Mouse (Mus musculus): ENCODE measurements around the gene Cdk19. TPM values are rescaled to one million over a fixed set of nuclear protein-coding genes. Genes with fewer than 3 reads are reported as not detected.
A peak's percentile ranks its signal among the peaks of the same experiment; 100 is the strongest.

Gene Cdk19
- total RNA-seq, 2 experiments from 2014 or later = 30.3 to 31.5 TPM

GRCm38 (mm10) chr10:40348566-40349536 lies 9.5 kb downstream of the Cdk19 start:
- DNase-seq (ENCODE audit: extremely low spot score in 1 of 2, low spot score in 1 of 2) = peak; percentile 78 to 86

- peak in 1 of 2 experiments; percentile 40 for DNase-seq (ENCODE audit: extremely low spot score in 1 of 2, low spot score in 1 of 2)
These were observed 10.3 kb downstream of the Cdk19 start for GRCm38 (mm10) chr10:40349631-40350177.

GRCm38 (mm10) chr10:40350245-40350932 lies 11.0 kb downstream of the Cdk19 start:
- no peak for DNase-seq (ENCODE audit: extremely low spot score in 1 of 2, low spot score in 1 of 2)

GRCm38 (mm10) chr10:40351156-40351555 lies 11.8 kb downstream of the Cdk19 start:
- no peak for DNase-seq (ENCODE audit: extremely low spot score in 1 of 2, low spot score in 1 of 2)

- no peak for DNase-seq (ENCODE audit: extremely low spot score in 1 of 2, low spot score in 1 of 2)
These were observed 14.7 kb downstream of the Cdk19 start for GRCm38 (mm10) chr10:40354081-40354480.

- DNase-seq (ENCODE audit: extremely low spot score in 1 of 2, low spot score in 1 of 2) = no peak
These were observed 15.2 kb downstream of the Cdk19 start for GRCm38 (mm10) chr10:40354556-40354955.

- DNase-seq (ENCODE audit: extremely low spot score in 1 of 2, low spot score in 1 of 2) = no peak
These were observed 18.8 kb downstream of the Cdk19 start for GRCm38 (mm10) chr10:40358166-40358565.

GRCm38 (mm10) chr10:40359131-40359530 lies 19.8 kb downstream of the Cdk19 start:
- no peak for DNase-seq (ENCODE audit: extremely low spot score in 1 of 2, low spot score in 1 of 2)

- no peak for DNase-seq (ENCODE audit: extremely low spot score in 1 of 2, low spot score in 1 of 2)
These were observed 23.6 kb downstream of the Cdk19 start for GRCm38 (mm10) chr10:40363004-40363403.

GRCm38 (mm10) chr10:40364642-40365361 lies 25.4 kb downstream of the Cdk19 start:
- DNase-seq (ENCODE audit: extremely low spot score in 1 of 2, low spot score in 1 of 2) = no peak

- DNase-seq (ENCODE audit: extremely low spot score in 1 of 2, low spot score in 1 of 2) = no peak
These were observed 26.6 kb downstream of the Cdk19 start for GRCm38 (mm10) chr10:40365991-40366390.

- no peak for DNase-seq (ENCODE audit: extremely low spot score in 1 of 2, low spot score in 1 of 2)
These were observed 29.2 kb downstream of the Cdk19 start for GRCm38 (mm10) chr10:40368516-40368915.

- DNase-seq (ENCODE audit: extremely low spot score in 1 of 2, low spot score in 1 of 2) = no peak
These were observed 30.8 kb downstream of the Cdk19 start for GRCm38 (mm10) chr10:40370156-40370555.

- no peak for DNase-seq (ENCODE audit: extremely low spot score in 1 of 2, low spot score in 1 of 2)
These were observed 32.0 kb downstream of the Cdk19 start for GRCm38 (mm10) chr10:40371184-40371913.

- peak; percentile 19 to 20 for DNase-seq (ENCODE audit: extremely low spot score in 1 of 2, low spot score in 1 of 2)
These were observed 32.7 kb downstream of the Cdk19 start for GRCm38 (mm10) chr10:40371914-40372675.

- DNase-seq (ENCODE audit: extremely low spot score in 1 of 2, low spot score in 1 of 2) = no peak
These were observed 34.4 kb downstream of the Cdk19 start for GRCm38 (mm10) chr10:40373749-40374148.

- DNase-seq (ENCODE audit: extremely low spot score in 1 of 2, low spot score in 1 of 2) = no peak
These were observed 35.5 kb downstream of the Cdk19 start for GRCm38 (mm10) chr10:40374828-40375227.

- DNase-seq (ENCODE audit: extremely low spot score in 1 of 2, low spot score in 1 of 2) = peak in 1 of 2 experiments; percentile 18
These were observed 36.9 kb downstream of the Cdk19 start for GRCm38 (mm10) chr10:40376286-40376685.

- DNase-seq (ENCODE audit: extremely low spot score in 1 of 2, low spot score in 1 of 2) = no peak
These were observed 38.9 kb downstream of the Cdk19 start for GRCm38 (mm10) chr10:40378284-40378683.

Data from layer of hippocampus, postnatal 25 days (tissue).